Mouse (Mus musculus): ENCODE measurements around the gene Sec16b. TPM values are rescaled to one million over a fixed set of nuclear protein-coding genes. Genes with fewer than 3 reads are reported as not detected.

Sec16b gene
- polyA plus RNA-seq, 1 experiment from 2014 or later: 7.5 TPM

DNA sequence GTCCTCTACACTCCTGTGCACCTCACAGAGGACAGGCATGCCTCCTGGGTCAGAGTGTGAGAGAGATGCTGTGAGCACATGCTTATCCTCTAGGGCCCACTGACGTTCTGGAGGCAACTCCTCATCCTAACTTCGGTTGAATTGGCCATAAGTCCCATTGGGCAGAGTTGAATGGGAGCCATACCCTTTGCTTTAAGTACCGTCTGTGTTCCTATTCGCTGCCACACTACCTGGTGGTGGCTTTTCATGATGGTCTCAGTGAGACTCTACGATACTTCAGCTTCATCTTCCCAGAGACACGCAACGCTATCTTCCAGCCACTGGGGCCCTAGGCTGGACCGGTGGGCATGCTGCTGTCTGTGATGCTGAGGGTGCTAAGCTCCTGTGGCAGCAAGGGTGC is 38.5 kb downstream of the Sec16b start:
- Histone ChIP-seq H3K27ac (no peak overlapping the region), H3K4me2 (no peak overlapping the region), H3K4me1 (no peaks in the 10 kb centered on the region), H3K9ac (no peak overlapping the region), H3K36me3 (no peaks in the 10 kb centered on the region), H3K4me3 (replicated peaks) (no peak overlapping the region), H3K27me3 (replicated peaks) (no peaks in the 10 kb centered on the region), H3K9me3 (no peaks in the 10 kb centered on the region)
- ATAC-seq (ENCODE audit: insufficient read depth, low FRiP score, low read depth): no peak
- WGBS: 87% methylated on average over 8 of the region's 8 CpGs

DNA sequence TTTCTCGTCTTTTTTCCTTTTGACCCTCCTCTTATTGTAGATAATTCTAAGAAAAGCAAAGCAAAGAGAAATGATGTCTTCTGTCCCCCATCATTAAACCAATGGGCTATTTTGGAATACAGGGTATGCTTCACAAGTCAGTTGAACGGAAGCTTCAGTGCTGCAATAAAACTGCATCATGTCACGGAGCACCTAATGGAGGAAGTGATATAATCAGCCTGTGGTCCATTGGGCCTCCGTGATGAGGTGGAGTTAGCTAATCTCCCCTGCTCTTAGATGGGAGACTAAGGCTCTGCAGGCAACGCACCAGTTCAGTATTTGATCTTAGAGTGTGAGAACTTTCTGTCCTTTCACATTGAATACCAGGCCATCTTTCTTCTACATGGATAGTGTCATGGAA is 41.1 kb downstream of the Sec16b start:
- Histone ChIP-seq H3K9ac (no peak overlapping the region), H3K4me2 (no peak overlapping the region), H3K36me3 (no peaks in the 10 kb centered on the region), H3K4me3 (replicated peaks) (no peak overlapping the region), H3K9me3 (no peaks in the 10 kb centered on the region), H3K4me1 (no peaks in the 10 kb centered on the region), H3K27me3 (replicated peaks) (no peaks in the 10 kb centered on the region), H3K27ac (no peak overlapping the region)
- ATAC-seq (ENCODE audit: insufficient read depth, low FRiP score, low read depth): no peak
- WGBS: 73% methylated on average over 5 of the region's 5 CpGs

DNA sequence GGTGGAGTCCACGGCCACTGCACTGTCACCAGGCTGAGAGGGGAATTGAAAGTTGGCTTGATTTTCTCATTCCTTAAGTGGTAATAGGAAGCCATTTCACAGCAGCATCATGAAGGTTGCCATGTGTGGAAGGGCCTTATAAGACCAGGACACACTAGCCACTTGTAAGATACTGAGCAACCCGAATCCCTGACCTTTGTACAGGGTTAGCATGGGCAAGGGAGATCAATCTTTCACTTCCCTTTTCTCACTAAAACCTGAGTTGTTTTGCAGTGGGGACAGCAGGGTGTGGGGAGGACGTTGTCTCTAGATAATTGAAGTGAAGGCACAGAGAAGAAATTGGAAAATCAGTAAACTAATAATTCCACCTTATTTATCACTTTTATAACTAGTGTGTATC is 43.2 kb downstream of the Sec16b start:
- H3K9ac ChIP-seq: no peak overlapping the region
- no peak overlapping the region for H3K4me3 ChIP-seq (replicated peaks)
- H3K27me3 ChIP-seq (replicated peaks): no peaks in the 10 kb centered on the region
- no peaks in the 10 kb centered on the region for H3K36me3 ChIP-seq
- ATAC-seq (ENCODE audit: insufficient read depth, low FRiP score, low read depth): no peak
- H3K27ac ChIP-seq: no peak overlapping the region
- H3K4me2 ChIP-seq: no peak overlapping the region
- H3K9me3 ChIP-seq: no peaks in the 10 kb centered on the region
- H3K4me1 ChIP-seq: no peaks in the 10 kb centered on the region
- WGBS: 61% methylated on average over 3 of the region's 3 CpGs

DNA sequence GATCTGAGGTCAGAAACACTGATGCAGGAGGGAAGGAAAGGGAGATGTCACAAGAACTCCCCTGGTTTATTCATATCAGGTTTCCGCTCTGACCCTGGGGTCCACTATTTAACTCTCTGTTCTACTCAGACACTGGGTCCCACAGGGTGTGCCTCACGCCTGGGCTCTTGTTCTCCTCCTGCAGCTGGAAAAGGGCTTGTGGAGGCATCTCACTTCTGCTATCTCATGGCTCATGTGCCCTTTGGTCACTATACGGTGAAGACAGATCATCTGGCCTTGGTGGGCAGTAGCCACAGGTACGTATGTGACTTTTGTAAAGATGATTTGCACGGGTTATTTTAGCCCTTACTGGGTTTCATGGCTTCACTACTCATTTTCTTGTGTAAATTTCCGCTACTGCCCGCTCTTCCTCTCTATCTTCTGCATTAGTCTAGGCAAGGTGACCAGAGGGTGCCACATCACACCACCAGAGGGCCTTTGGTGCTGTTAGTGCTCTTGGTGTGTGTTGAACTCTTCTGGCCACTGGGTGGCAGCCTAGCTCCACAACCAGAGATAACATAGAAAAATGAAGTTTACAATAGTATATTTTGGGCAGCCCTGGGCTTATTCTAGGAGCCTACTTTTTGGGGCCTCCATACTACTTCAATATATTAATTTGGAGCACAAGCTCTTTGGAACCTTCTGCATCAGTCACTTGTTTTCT is 46.4 kb downstream of the Sec16b start:
- Histone ChIP-seq H3K9me3 (no peaks in the 10 kb centered on the region), H3K36me3 (no peaks in the 10 kb centered on the region), H3K27me3 (replicated peaks) (no peaks in the 10 kb centered on the region), H3K4me1 (no peaks in the 10 kb centered on the region), H3K4me3 (replicated peaks) (no peak overlapping the region), H3K27ac (no peak overlapping the region), H3K9ac (no peak overlapping the region), H3K4me2 (no peak overlapping the region)
- ATAC-seq (ENCODE audit: insufficient read depth, low FRiP score, low read depth): peak; percentile 56; the same call in 1 of the 2 replicates
- WGBS: 58% methylated on average over 7 of the region's 7 CpGs

DNA sequence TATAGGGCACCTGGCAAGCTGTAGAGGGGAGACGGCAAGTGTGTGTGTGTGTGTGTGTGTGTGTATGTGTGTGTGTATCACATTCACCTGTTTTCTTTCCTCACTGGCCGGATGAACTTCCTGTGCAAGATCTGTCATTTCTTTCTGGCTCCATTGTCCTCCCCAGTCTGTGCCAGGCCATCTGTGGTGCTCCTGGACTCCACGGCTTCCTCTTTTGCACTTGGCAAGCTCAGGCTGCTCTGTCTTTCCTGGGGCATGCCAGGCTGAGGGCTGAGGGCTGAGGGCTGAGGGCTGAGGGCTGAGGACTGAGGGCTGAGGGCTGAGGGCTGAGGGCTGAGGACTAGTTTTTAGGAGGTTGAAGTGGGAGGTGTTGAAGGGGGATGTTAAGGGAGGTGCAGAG is 47.6 kb downstream of the Sec16b start:
- Histone ChIP-seq H3K9me3 (no peaks in the 10 kb centered on the region), H3K9ac (no peak overlapping the region), H3K27me3 (replicated peaks) (no peaks in the 10 kb centered on the region), H3K4me1 (no peaks in the 10 kb centered on the region), H3K36me3 (no peaks in the 10 kb centered on the region), H3K4me2 (no peak overlapping the region), H3K27ac (no peak overlapping the region), H3K4me3 (replicated peaks) (no peak overlapping the region)
- ATAC-seq (ENCODE audit: insufficient read depth, low FRiP score, low read depth): no peak
- 63% methylated on average over 3 of the region's 3 CpGs for WGBS

DNA sequence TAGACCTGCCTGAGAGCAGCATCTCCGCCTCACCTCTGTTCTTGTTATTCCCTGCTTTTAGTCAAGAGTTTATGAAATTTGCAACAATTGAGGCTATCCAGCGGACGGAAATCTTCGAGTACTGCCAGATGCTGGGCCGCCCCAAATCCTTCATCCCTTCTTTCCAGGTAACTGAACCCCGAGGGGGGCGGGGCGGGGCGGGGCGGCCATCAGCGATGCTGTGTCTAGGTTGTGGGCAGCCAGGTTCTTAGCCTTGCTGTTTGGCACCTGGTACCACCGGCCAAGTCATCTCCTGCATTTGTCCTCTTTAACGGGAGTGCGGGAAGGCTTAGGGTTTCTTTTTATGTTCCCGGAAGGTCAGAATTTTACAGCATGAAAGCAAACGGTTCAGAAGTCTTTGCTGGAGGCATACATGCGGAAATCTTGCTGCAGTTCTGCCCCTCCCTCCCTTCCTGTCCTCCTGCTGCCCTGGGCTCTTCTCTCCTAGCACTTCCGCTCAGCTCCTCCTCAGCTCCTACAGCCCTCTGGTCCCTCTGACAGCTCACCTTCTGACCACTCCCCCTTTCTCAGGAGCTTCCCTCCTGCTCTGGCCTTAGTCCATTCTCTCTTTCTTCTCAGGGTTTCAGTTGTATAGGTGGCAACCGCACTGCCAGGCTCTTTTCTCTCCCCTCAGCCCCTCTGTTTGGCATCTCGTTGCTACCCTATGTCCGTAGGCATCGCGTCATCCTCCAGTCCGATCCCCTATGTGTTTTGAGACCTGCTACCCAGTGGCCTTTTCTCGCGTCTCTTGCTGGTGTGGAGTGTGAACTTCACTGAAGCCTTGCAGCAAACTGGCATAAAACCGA is 48.4 kb downstream of the Sec16b start:
- 29% methylated on average over 27 of the region's 27 CpGs for WGBS
- Histone ChIP-seq H3K9ac (no peak overlapping the region), H3K9me3 (no peaks in the 10 kb centered on the region), H3K27me3 (replicated peaks) (no peaks in the 10 kb centered on the region), H3K36me3 (no peaks in the 10 kb centered on the region), H3K4me2 (peak overlapping the region; percentile 41), H3K4me3 (replicated peaks) (0 out of 2 replicates have a peak overlapping the region, but pooled peaks have one; percentile 12), H3K27ac (no peak overlapping the region), H3K4me1 (no peaks in the 10 kb centered on the region)
- peak; percentile 31; the same call in 1 of the 2 replicates for ATAC-seq (ENCODE audit: insufficient read depth, low FRiP score, low read depth)

DNA sequence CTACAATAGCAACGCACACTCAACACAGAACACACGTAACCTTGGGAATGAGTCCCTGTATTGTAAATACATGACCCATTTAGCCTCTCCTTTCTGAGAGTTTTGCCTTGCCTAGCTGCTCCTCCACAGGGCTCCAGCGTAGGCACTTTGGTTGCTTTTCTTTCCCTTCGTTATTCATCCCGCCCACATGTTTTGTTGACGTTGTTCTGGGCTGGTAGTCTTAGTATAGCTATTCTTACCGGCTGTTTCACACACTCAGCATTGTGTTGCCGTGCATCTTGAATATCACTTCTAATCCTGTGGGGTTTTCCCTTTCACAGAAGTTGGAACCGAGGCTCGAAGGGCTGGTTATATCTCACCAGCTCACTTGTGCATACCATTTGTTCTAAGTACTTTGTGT is 49.2 kb downstream of the Sec16b start:
- Histone ChIP-seq H3K27ac (no peak overlapping the region), H3K9me3 (no peaks in the 10 kb centered on the region), H3K4me3 (replicated peaks) (no peak overlapping the region), H3K9ac (no peak overlapping the region), H3K27me3 (replicated peaks) (no peaks in the 10 kb centered on the region), H3K4me2 (no peak overlapping the region), H3K36me3 (no peaks in the 10 kb centered on the region), H3K4me1 (no peaks in the 10 kb centered on the region)
- no peak for ATAC-seq (ENCODE audit: insufficient read depth, low FRiP score, low read depth)
- WGBS: 83% methylated on average over 10 of the region's 10 CpGs

DNA sequence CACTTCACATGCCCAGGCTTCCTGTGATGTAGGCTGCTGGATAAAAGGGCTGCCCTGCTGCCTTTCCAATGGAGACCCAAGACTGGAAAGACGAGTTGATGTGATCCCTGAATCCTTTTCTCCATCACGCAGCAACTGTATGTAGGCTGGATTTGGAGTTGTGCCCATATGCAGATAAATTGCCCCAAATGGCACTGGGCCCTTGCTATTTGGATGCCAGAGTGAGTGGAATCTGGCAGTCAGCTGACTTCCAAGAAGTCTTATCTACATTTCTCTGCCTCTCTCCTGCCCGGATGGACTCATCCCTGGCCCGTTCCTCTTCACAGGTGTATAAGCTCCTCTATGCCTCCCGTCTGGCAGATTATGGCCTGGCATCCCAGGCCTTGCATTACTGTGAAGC is 49.9 kb downstream of the Sec16b start:
- no peak overlapping the region for H3K9ac ChIP-seq
- H3K4me3 ChIP-seq (replicated peaks): no peak overlapping the region
- no peaks in the 10 kb centered on the region for H3K4me1 ChIP-seq
- no peak overlapping the region for H3K4me2 ChIP-seq
- ATAC-seq (ENCODE audit: insufficient read depth, low FRiP score, low read depth): no peak
- H3K27ac ChIP-seq: no peak overlapping the region
- 76% methylated on average over 5 of the region's 5 CpGs for WGBS
- H3K36me3 ChIP-seq: no peaks in the 10 kb centered on the region
- H3K27me3 ChIP-seq (replicated peaks): no peaks in the 10 kb centered on the region
- H3K9me3 ChIP-seq: no peaks in the 10 kb centered on the region

DNA sequence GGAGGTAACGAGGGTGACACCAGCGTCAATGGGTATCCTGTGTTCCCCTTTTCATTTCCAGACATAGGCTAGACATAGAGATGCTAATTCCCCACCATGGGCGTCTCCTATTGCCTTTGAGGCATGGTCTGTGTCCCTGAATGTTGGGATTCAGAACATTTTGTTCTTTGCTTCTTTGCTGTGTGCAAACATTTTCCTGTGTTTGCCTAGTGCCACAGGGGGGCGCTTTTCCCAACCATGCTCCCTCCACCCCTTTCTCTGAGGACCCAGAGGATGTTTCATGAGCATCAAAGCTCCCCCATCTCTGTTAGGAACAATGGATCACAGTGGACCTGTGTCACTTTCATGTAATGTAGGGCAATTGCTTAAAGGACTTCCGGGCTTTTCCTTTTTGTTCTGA is 51.6 kb downstream of the Sec16b start:
- Histone ChIP-seq H3K4me3 (replicated peaks) (no peak overlapping the region), H3K9ac (no peak overlapping the region), H3K27ac (no peak overlapping the region), H3K4me2 (no peak overlapping the region), H3K4me1 (no peaks in the 10 kb centered on the region), H3K27me3 (replicated peaks) (no peaks in the 10 kb centered on the region), H3K9me3 (no peaks in the 10 kb centered on the region), H3K36me3 (no peaks in the 10 kb centered on the region)
- WGBS: 61% methylated on average over 5 of the region's 5 CpGs
- no peak for ATAC-seq (ENCODE audit: insufficient read depth, low FRiP score, low read depth)

DNA sequence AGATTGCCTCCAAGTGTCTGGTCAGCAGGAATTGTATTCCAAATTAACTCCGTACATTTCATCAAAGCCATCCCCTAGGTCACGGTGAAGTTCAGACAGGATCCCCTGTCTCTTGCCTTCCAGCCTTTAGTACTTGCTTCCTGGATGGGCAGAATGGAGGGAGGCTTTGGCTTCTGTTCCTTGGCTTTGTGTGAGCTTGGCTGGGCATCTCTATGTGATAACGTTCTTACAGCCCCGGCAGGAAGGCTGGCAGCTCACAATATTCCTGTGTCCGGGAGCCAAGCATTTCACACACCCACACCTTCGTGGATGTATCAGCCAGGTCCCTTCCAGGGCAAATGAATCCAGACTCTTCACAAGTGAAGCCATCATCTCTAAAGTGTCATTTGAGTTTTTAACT is 53.5 kb downstream of the Sec16b start:
- ATAC-seq (ENCODE audit: insufficient read depth, low FRiP score, low read depth): no peak
- Histone ChIP-seq H3K9me3 (no peaks in the 10 kb centered on the region), H3K9ac (no peak overlapping the region), H3K27ac (no peak overlapping the region), H3K4me2 (no peak overlapping the region), H3K36me3 (no peaks in the 10 kb centered on the region), H3K4me1 (no peaks in the 10 kb centered on the region), H3K4me3 (replicated peaks) (no peak overlapping the region), H3K27me3 (replicated peaks) (no peaks in the 10 kb centered on the region)
- WGBS: 80% methylated on average over 6 of the region's 6 CpGs

DNA sequence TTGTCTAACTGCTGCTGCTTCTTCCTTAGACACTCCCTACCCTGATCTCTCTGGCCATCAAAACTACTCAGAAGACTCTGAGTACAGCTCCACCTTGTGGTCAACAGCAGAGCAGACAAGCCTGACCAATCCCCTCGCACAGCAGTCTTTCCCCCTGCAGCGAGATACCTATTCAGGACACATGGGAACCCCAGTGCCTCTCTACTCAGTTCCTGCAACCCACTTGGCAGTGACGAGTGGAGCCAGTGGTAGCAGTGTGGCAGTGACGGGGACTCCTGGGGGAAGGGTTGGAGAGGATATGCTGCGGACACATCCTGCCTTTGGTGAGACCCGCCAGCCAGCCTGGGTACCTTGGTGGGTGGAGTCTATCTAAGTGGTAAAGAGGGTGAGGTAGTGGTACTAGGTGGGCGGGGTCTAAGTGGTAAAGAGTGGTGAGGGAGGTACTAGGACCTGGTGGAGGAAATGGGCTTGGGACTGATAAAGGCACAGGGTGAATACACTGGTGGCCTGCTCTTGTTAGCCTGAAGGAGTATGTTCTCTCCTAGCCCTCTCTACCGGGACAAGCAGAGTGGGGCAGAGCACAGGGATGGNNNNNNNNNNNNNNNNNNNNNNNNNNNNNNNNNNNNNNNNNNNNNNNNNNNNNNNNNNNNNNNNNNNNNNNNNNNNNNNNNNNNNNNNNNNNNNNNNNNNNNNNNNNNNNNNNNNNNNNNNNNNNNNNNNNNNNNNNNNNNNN is 54.3 kb downstream of the Sec16b start:
- no peaks in the 10 kb centered on the region for H3K36me3 ChIP-seq
- H3K4me1 ChIP-seq: no peaks in the 10 kb centered on the region
- no peak overlapping the region for H3K4me2 ChIP-seq
- ATAC-seq (ENCODE audit: insufficient read depth, low FRiP score, low read depth): peak; percentile 47; the same call in 1 of the 2 replicates
- 13% methylated on average over 8 of the region's 8 CpGs for WGBS
- H3K27me3 ChIP-seq (replicated peaks): no peaks in the 10 kb centered on the region
- H3K27ac ChIP-seq: no peak overlapping the region
- no peak overlapping the region for H3K9ac ChIP-seq
- H3K4me3 ChIP-seq (replicated peaks): no peak overlapping the region
- no peaks in the 10 kb centered on the region for H3K9me3 ChIP-seq

DNA sequence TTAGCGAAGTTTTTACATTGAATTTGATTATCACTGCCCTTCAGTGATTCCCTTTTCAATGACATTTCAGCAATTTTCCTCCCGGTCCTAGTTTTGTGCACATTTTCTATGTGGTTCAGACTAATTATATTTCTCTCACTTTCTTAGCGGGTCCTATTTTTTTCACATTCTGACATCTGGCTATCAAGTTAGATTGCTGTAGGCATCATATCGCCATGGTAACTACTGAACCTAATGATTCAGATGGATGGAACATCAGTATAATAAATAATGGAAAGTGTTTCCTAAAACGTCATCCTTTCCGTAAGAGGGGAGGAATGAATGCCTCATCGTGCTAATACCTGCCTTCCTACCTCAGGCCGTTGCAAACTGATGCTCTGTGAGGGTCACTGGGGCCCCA is 61.3 kb downstream of the Sec16b start:
- 79% methylated on average over 8 of the region's 8 CpGs for WGBS
- H3K4me2 ChIP-seq: no peak overlapping the region
- H3K27me3 ChIP-seq (replicated peaks): no peaks in the 10 kb centered on the region
- no peak overlapping the region for H3K4me3 ChIP-seq (replicated peaks)
- H3K9me3 ChIP-seq: no peaks in the 10 kb centered on the region
- no peak for ATAC-seq (ENCODE audit: insufficient read depth, low FRiP score, low read depth)
- no peaks in the 10 kb centered on the region for H3K36me3 ChIP-seq
- no peak overlapping the region for H3K9ac ChIP-seq
- H3K27ac ChIP-seq: no peak overlapping the region
- H3K4me1 ChIP-seq: no peaks in the 10 kb centered on the region
